Mouse (Mus musculus) MEL (cell line): Measurements from ENCODE around the gene Bsn.

ENCODE experiments used
- CTCF ChIP-seq, 3 experiments: IDR thresholded peaks in 2 of 3; conservative IDR thresholded peaks in 1 of 3; 2 replicates each; pipeline ENCODE4 v1.5.1; 2011 to 2012; ENCODE audit warnings: low read length in 3 of 3, low read depth in 2 of 3, mild to moderate bottlenecking in 2 of 3, improper control_type of control experiment in 1 of 3, inconsistent platforms in 1 of 3, mixed read lengths in 1 of 3, moderate library complexity in 1 of 3; ENCODE audit not compliant: control insufficient read depth in 1 of 3, insufficient read depth in 1 of 3, poor library complexity in 1 of 3, severe bottlenecking in 1 of 3
- MYB ChIP-seq: IDR thresholded peaks from 2 replicates; pipeline ENCODE4 v1.6.1; 2011; ENCODE audit warnings: mild to moderate bottlenecking, low read depth, low read length, improper control_type of control experiment
- POLR2A ChIP-seq, 2 experiments: IDR thresholded peaks; 2 replicates each; pipeline ENCODE4 v1.6.1; 2011 to 2012; ENCODE audit warnings: low read length in 2 of 2, mild to moderate bottlenecking in 2 of 2, control low read depth in 1 of 2, improper control_type of control experiment in 1 of 2, low read depth in 1 of 2, moderate library complexity in 1 of 2; ENCODE audit not compliant: control insufficient read depth in 1 of 2, insufficient read depth in 1 of 2, poor library complexity in 1 of 2

DNA sequence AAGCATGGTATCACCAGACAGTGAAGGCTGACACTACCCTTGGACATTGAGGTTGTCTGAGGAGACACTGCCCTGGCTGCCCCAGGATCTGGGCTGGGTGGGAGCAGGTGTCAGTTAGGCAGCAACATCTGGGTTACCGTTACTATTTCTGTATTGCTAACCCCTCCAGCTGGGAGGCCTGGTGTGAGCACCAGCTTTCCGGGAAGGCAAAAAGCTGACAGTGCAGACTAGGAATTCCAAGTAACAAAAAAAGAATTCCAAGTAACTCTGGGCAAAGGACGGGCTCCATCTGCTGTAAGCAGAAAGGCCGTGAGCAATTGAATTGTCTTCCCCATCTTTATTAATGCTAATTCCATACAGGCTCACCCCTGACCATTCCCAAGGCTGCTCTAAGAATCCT lies 8.4 kb upstream of the Bsn start:
- TF ChIP-seq POLR2A (IDR thresholded peaks at IDR 0.05; ENCODE audit: control insufficient read depth in 1 of 2, insufficient read depth in 1 of 2, low read depth in 1 of 2, low read length in 2 of 2, poor library complexity in 1 of 2) (no peak), MYB (no peak), CTCF (IDR thresholded peaks at IDR 0.05 in 2 of 3, conservative IDR thresholded peaks at IDR 0.05 in 1 of 3; ENCODE audit: control insufficient read depth in 1 of 3, insufficient read depth in 1 of 3, low read depth in 2 of 3, low read length in 3 of 3, poor library complexity in 1 of 3, severe bottlenecking in 1 of 3) (no peak)
